Comparison of ENCODE assay signal across 17 mouse cellular contexts in genomic region chr1:30289073-30289472, GRCm38 (mm10).
"Had no signal": no experiment of that assay in that cellular context is flagged by ENCODE, and none has a peak within 500 bp of the region (broad histone marks: within the 10 kb centered on the region; RNA-seq: fewer than 3 reads in every experiment).

No protein-coding gene starts in this region.

- H3K4me1 ChIP-seq: liver, embryonic 12.5 days; midbrain, embryonic 10.5 days; neural tube, embryonic 13.5 days; neural tube, embryonic 15.5 days had no signal

- H3K9me3 ChIP-seq: liver, embryonic 12.5 days; midbrain, embryonic 10.5 days; neural tube, embryonic 13.5 days; neural tube, embryonic 15.5 days had no signal

- H3K9ac ChIP-seq: liver, embryonic 12.5 days; liver, embryonic 14.5 days; lung, embryonic 14.5 days; neural tube, embryonic 13.5 days; neural tube, embryonic 15.5 days had no signal

- H3K4me3 ChIP-seq: liver, embryonic 12.5 days; midbrain, embryonic 10.5 days; myocyte; neural tube, embryonic 13.5 days; neural tube, embryonic 15.5 days had no signal

- H3K27ac ChIP-seq: liver, embryonic 12.5 days; liver, embryonic 14.5 days; midbrain, embryonic 10.5 days; neural tube, embryonic 13.5 days; neural tube, embryonic 15.5 days had no signal

- DNase-seq: lung, adult 18-20 months; lung, embryonic 14.5 days; lung, postnatal 10 days; lung, postnatal 4 days; right cerebral cortex, adult 18-20 months; right cerebral cortex, postnatal 25 days; right cerebral cortex, postnatal 4 days; spleen, adult 18-20 months; thymus, adult 18-20 months; thymus, postnatal 14 days; thymus, postnatal 36 days had no signal

- ATAC-seq: liver, embryonic 12.5 days had no signal

- H3K27me3 ChIP-seq: liver, embryonic 12.5 days; neural tube, embryonic 13.5 days; neural tube, embryonic 15.5 days had no signal

- H3K36me3 ChIP-seq: liver, embryonic 12.5 days; midbrain, embryonic 10.5 days; neural tube, embryonic 13.5 days; neural tube, embryonic 15.5 days had no signal

- H3K4me2 ChIP-seq: liver, embryonic 12.5 days; lung, embryonic 14.5 days; neural tube, embryonic 13.5 days; neural tube, embryonic 15.5 days had no signal
